Mouse (Mus musculus) megakaryocyte-erythroid progenitor cell, adult 5-6 weeks (primary cell): Measurements from ENCODE around the gene Rfc4. TPM values are rescaled to one million over a fixed set of nuclear protein-coding genes. Genes with fewer than 3 reads are reported as not detected.
A peak's percentile ranks its signal among the peaks of the same experiment; 100 is the strongest.

ENCODE experiments used
- ATAC-seq: replicated peaks from 2 replicates; pipeline ENCODE4 v1.8.0; 2016; ENCODE audit warnings: mild to moderate bottlenecking, inconsistent platforms; ENCODE audit not compliant: severe bottlenecking, poor library complexity, low FRiP score, low TSS enrichment
- total RNA-seq, 2 experiments: library from RNA; stranded (forward) in 1 of 2; stranded (reverse) in 1 of 2; fragments of 200-1000, 215-1000 nt in 1 of 2; fragments of >200 nt in 1 of 2; fragmentation: Nextera tagmentation in 1 of 2; gene quantifications; 2 replicates each; pipeline ENCODE4 v1.2.3; 2014 to 2017

The Rfc4 gene
- total RNA-seq (2014; fragmentation: Nextera tagmentation) = 216 and 230 TPM in 2 replicates
- total RNA-seq (2017) = 106 and 142 TPM in 2 replicates

GRCm38 (mm10) chr16:23127673-23128375 is at the start of gene Rfc4:
Gene Rfc4, minus strand, starts transcription at chr16:23127737.
- peak; percentile 95 for ATAC-seq

GRCm38 (mm10) chr16:23175956-23176355 is 48.4 kb upstream of the Rfc4 start:
- no peak for ATAC-seq

GRCm38 (mm10) chr16:23174855-23175254 is 47.3 kb upstream of the Rfc4 start:
- no peak for ATAC-seq

- no peak for ATAC-seq
Measured at GRCm38 (mm10) chr16:23173904-23174303, 46.4 kb upstream of the Rfc4 start.

- ATAC-seq = no peak
Measured at GRCm38 (mm10) chr16:23170813-23171212, 43.3 kb upstream of the Rfc4 start.

GRCm38 (mm10) chr16:23167079-23167478 is 39.5 kb upstream of the Rfc4 start:
- ATAC-seq = no peak

- ATAC-seq = no peak
Measured at GRCm38 (mm10) chr16:23166646-23167045, 39.1 kb upstream of the Rfc4 start.

- 0 out of 2 replicates have a peak, but pooled peaks have one; percentile 41 for ATAC-seq
Measured at GRCm38 (mm10) chr16:23165441-23165840, 37.9 kb upstream of the Rfc4 start.

GRCm38 (mm10) chr16:23164443-23164842 is 36.9 kb upstream of the Rfc4 start:
- no peak for ATAC-seq

GRCm38 (mm10) chr16:23162116-23162515 is 34.6 kb upstream of the Rfc4 start:
- ATAC-seq = no peak

GRCm38 (mm10) chr16:23159749-23160148 is 32.2 kb upstream of the Rfc4 start:
- ATAC-seq = no peak

- no peak for ATAC-seq
Measured at GRCm38 (mm10) chr16:23158957-23159356, 31.4 kb upstream of the Rfc4 start.

GRCm38 (mm10) chr16:23158292-23158691 is 30.8 kb upstream of the Rfc4 start:
- no peak for ATAC-seq

GRCm38 (mm10) chr16:23157013-23157412 is 29.5 kb upstream of the Rfc4 start:
- ATAC-seq = no peak

- no peak for ATAC-seq
Measured at GRCm38 (mm10) chr16:23154261-23154660, 26.7 kb upstream of the Rfc4 start.

- ATAC-seq = no peak
Measured at GRCm38 (mm10) chr16:23151423-23151822, 23.9 kb upstream of the Rfc4 start.

GRCm38 (mm10) chr16:23149396-23149795 is 21.9 kb upstream of the Rfc4 start:
- no peak for ATAC-seq

- ATAC-seq = no peak
Measured at GRCm38 (mm10) chr16:23148936-23149335, 21.4 kb upstream of the Rfc4 start.

GRCm38 (mm10) chr16:23146280-23146679 is 18.7 kb upstream of the Rfc4 start, which contains the start of gene Adipoq:
Gene Adipoq, plus strand, starts transcription at chr16:23146536.
- ATAC-seq = no peak

- ATAC-seq = no peak
Measured at GRCm38 (mm10) chr16:23145211-23145610, 17.7 kb upstream of the Rfc4 start.

GRCm38 (mm10) chr16:23144326-23144725 is 16.8 kb upstream of the Rfc4 start:
- ATAC-seq = no peak
